Mouse (Mus musculus) retina, postnatal 7 days (tissue): ENCODE results near the gene Hist1h3g.

Source experiments
- DNase-seq: peaks from one replicate; pipeline ENCODE4 v3.0.0-alpha.2; 2012; ENCODE audit warnings: low read depth, low spot score

Gene Hist1h3g

DNA sequence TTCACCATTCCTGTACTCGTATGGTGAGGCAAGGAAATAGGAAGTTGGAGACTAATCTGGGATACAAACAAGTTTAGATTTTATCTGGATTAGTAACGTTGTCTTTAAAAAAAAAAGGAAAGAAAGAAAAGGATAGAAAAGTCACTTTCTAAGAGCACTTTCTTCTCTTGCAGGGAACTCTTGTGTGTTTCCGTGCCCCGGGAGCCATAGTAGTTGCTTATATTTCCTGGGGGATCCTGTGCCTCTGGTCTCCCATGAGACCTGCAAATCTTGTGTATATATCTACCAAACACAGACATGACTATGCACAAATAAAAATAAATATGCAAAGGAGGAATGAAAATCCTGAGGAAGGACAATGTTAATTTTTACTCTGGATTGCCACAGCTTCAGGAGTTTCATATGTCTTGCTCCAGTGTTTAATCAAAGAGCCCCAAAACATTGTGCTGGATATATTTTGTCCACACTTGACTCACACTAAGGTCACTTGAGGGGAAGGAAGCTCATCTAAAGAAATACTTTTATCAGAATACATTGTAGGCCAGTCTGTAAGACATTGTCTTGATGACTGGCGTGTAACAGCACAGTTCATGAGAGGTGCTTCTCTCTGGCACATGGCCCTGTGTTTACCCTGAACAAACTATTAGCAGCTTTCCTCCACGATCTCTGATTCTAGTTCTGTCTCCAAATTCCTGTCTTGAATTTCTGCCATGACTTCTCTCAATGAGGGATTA is 41.9 kb downstream of the Hist1h3g start:
- no peak for DNase-seq

DNA sequence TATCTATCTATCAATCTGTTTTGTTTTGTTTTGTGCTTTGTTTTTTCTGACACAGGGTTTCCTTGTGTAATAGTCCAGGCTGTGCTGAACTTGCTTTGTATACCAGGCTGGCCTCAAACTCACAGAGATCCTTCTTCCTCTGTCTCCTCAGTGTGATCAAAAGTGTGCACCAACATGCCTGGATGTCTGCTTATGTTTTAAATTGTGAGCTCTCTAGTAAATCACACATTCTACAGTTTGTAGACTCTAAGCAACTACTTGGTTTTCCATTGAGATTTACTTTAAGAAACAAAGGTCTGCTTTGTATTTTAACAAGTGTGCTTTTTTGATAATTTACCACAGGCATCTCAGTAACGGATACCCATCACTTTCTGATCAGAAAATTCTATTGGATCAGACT is 42.6 kb downstream of the Hist1h3g start:
- DNase-seq, result no peak

DNA sequence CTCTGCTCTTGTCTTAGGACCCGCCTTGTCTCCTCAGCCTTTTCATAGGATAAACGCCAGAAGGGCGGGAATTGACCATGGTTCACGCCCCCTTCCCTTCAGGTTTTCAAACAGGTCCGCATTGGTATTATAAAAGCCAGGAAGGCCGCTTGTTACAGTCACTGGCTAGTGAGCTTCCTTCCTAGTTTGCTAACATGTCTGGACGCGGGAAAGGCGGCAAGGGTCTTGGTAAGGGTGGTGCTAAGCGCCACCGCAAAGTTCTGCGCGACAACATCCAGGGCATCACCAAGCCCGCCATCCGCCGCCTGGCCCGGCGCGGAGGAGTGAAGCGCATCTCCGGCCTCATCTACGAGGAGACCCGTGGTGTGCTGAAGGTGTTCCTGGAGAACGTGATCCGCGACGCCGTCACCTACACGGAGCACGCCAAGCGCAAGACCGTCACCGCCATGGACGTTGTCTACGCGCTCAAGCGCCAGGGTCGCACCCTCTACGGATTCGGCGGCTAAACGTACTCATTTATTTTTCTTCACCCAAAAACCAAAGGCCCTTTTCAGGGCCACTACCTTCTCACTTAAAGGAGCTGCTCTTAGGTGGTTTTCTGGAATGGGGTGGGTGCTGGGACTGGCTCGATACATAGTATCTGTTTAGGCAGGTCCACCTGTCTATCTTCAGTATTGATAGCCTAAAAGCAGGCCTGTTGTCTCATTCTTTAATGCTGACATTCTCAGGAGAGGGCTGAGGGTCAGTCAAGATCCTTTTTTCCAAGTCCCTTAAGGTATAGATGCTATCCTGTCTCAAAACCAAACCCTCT is 46.4 kb downstream of the Hist1h3g start, which contains the start of gene Hist1h4d:
Hist1h4d (plus strand) TSS at position 191 of the 811 bp plus-strand sequence.
- peak; percentile 94 for DNase-seq

DNA sequence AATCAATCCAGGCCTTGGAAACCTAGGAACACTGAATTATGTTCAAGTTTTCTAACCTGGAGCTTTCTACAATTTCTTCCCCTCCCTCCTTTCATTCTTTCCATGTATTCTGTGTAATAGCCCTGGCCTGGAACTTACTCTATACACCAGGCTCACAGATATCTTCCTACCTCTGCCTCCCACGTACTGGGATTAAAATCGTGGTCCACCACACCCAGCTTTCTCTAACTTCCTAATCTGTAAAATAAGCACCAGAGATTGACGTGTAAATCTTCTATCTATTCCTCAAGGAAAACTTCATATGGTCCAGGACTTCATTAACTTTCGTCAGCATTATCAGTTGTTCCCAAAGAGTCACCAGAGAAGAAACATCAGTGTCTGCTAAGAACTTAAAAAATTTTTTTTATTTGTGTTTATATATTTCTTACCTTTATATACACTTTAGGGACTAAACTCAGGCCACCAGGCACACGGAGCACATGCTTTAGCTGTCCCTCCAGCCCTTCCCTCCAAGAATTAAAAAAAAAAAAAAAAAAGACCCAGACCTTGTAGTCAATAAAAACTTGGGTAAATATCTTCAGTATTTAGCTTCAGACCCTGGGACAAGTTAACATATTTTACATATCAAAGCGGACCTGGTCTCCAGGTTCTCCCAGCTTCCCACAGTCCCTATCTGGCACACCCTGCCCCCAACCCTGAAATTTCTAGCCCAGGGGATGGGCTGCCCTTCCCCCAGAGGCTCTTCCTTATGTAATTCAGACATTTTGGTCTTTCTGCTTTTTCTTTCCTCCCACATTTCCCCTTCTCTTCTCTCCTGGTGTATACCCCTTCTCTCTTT is 47.2 kb downstream of the Hist1h3g start:
- no peak for DNase-seq

DNA sequence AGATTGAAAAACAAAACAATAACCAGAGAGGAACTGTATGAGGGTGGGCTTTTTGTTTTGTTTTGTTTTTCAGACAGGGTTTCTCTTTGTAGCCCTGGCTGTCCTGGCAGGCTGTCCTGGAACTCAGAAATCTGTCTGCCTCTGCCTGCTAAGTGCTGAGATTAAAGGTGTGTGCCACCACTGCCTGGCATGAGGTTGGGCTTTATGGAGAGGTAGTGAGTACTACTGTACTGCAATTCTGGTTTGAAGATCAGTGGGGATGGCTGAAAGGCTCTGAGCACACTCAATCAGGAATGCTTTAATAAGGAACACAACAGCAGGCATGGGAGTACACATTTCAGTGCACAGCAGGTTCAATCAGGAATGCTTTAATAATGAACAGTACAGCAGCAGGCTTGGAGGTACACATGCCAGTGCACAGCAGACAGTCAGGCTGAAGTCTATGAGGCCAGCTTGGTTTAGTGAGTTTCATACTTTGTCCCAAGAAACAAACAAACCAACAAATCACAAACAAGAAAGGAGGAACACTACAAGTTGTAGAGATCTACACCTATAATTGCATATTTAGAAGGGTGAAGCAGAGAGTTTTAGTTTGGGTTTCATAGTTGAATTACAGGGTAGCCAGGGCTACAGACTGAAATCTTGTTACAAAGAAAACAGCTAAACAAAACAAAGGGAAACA is 48.3 kb downstream of the Hist1h3g start:
- no peak for DNase-seq

- no peak for DNase-seq
These were observed 49.1 kb downstream of the Hist1h3g start for GRCm38 (mm10) chr13:23584331-23584730.

DNA sequence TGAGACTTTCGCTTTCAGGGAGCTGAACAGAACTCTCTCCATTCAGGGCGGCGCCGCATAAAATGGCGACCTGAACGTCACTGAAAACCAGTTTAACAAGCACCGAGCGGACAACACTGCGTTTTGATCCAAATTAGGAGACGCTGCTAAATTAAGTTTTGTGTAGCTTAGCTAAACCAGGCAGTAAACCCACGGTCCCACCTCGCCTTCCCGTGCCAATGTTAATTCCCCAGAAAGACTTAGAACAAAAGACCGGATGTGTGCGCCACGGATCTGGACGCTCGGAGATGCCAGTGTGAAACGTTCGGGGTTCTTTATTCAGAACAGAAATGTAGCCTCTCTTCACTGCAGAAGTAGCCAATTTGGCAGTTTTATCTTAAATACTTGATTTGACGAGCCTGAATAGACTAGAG is 49.8 kb downstream of the Hist1h3g start:
- peak; percentile 36 for DNase-seq
